Mouse (Mus musculus) ES-E14 (cell line): Measurements from ENCODE around the gene Def8.

ENCODE experiments used
- CHD2 ChIP-seq: IDR thresholded peaks from 2 replicates; pipeline ENCODE4 v1.6.1; 2014; ENCODE audit warnings: mild to moderate bottlenecking, low read depth, low read length, inconsistent platforms
- HCFC1 ChIP-seq: IDR thresholded peaks from 2 replicates; pipeline ENCODE4 v1.6.1; 2012; ENCODE audit warnings: low read length, inconsistent platforms, borderline replicate concordance; ENCODE audit not compliant: insufficient read depth
- ZC3H11A ChIP-seq: IDR thresholded peaks from 2 replicates; pipeline ENCODE4 v1.6.1; 2012; ENCODE audit warnings: low read depth, mild to moderate bottlenecking, inconsistent platforms, low read length, borderline replicate concordance

GRCm38 (mm10) chr8:123428343-123428893 is 5.1 kb downstream of the Def8 start:
- TF ChIP-seq ZC3H11A = no peak
- TF ChIP-seq HCFC1 = no peak
- TF ChIP-seq CHD2 = no peak
